Mouse (Mus musculus) kidney, adult 2 months (tissue): ENCODE results near the gene Pnpla3. TPM values are rescaled to one million over a fixed set of nuclear protein-coding genes. Genes with fewer than 3 reads are reported as not detected.
"Not testable (repeated sequence)": the region's sequence is repeated elsewhere in the genome, so short reads cannot be mapped to it uniquely, and the experiment has no call there.

Source experiments
- DNase-seq: peaks from one replicate; pipeline ENCODE4 v3.0.0; 2021
- H3K27ac ChIP-seq: fragments of 200-500 bp; 2 replicates; pipeline ENCODE4 v1.5.1; 2012; ENCODE audit warnings: low read depth, low read length, control low read depth, inconsistent platforms; ENCODE audit not compliant: insufficient read depth
- H3K27me3 ChIP-seq: fragments of 200-500 bp; replicated peaks from 2 replicates; pipeline ENCODE4 v1.6.1; 2012; ENCODE audit warnings: mild to moderate bottlenecking, moderate library complexity, low read length, inconsistent platforms; ENCODE audit not compliant: control insufficient read depth, insufficient read depth
- H3K36me3 ChIP-seq: fragments of 200-500 bp; 2 replicates; pipeline ENCODE4 v1.6.1; 2012; ENCODE audit warnings: mild to moderate bottlenecking, moderate library complexity, low read length, inconsistent platforms; ENCODE audit not compliant: control insufficient read depth, insufficient read depth
- H3K4me1 ChIP-seq: fragments of 200-500 bp; 2 replicates; pipeline ENCODE4 v1.6.1; 2011; ENCODE audit warnings: low read length; ENCODE audit not compliant: control insufficient read depth, insufficient read depth
- H3K4me3 ChIP-seq: fragments of 200-500 bp; 2 replicates; pipeline ENCODE4 v1.5.1; 2011; ENCODE audit warnings: mild to moderate bottlenecking, low read depth, low read length, control low read depth; ENCODE audit not compliant: insufficient read depth
- CTCF ChIP-seq: fragments of 200-500 bp; conservative IDR thresholded peaks from 2 replicates; pipeline ENCODE4 v1.5.1; 2011; ENCODE audit warnings: low read depth, mild to moderate bottlenecking, control low read depth, low read length, moderate library complexity, mixed read lengths; ENCODE audit not compliant: insufficient read depth, insufficient read length
- POLR2A ChIP-seq: fragments of 200-500 bp; IDR thresholded peaks from one replicate; pipeline ENCODE4 v1.6.1; 2011; ENCODE audit warnings: low read depth, low read length, control low read depth
- WGBS: fragments of 180-500 bp; shearing (Covaris S2); methylation state at CpG from one replicate; pipeline ENCODE4 v1.1.7; 2018; 5-methylcytosine and 5-hydroxymethylcytosine counted together
- polyA plus RNA-seq: library from polyadenylated mRNA; depleted of rRNA; stranded (reverse); fragments of >200 nt; gene quantifications from 2 replicates; pipeline ENCODE4 v1.2.3, GENCODE M21; 2012

Pnpla3 gene
- polyA plus RNA-seq, 1 experiment, result 28.4 TPM

- no peak for TF ChIP-seq CTCF
- TF ChIP-seq POLR2A, result no peak
- no peak for DNase-seq
- H3K4me3 ChIP-seq, result no peak overlapping the region
- no peaks in the 10 kb centered on the region for H3K27me3 ChIP-seq
- H3K4me1 ChIP-seq, result no peaks in the 10 kb centered on the region
- 77% methylated on average over 5 of the region's 5 CpGs for WGBS
- no peaks in the 10 kb centered on the region for H3K36me3 ChIP-seq
- no peak overlapping the region for H3K27ac ChIP-seq
These were observed 26.7 kb upstream of the Pnpla3 start for GRCm38 (mm10) chr15:84140929-84141328.

- Histone ChIP-seq H3K36me3 (no peaks in the 10 kb centered on the region), H3K4me3 (no peak overlapping the region), H3K27ac (no peak overlapping the region), H3K4me1 (no peaks in the 10 kb centered on the region), H3K27me3 (no peaks in the 10 kb centered on the region)
- 83% methylated on average over 2 of the region's 2 CpGs for WGBS
- no peak for DNase-seq
- no peak for TF ChIP-seq POLR2A
These were observed 11.5 kb upstream of the Pnpla3 start for GRCm38 (mm10) chr15:84156158-84156557.

DNA sequence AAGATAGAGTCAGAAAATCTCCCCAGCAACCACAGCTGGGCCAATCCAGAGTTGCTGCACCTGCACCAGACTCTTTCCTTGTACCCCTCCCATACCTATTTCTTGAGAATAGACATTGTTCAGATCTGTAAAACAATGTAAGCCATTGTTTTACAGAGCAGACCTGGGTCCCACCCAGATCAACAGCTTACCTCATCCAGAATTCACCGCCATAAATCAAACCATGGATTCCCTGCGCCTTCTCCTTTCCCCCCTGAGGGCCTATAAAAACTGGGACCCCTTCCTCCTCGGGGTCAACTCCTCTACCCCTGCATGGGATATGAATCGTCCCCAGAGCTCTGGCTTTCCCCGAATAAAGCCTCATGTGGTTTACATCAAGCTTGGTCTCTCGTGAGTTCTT is 10.1 kb upstream of the Pnpla3 start:
- DNase-seq, H3K27me3 ChIP-seq, H3K4me1 ChIP-seq, H3K36me3 ChIP-seq, H3K27ac ChIP-seq, H3K4me3 ChIP-seq: not testable (repeated sequence)
- 78% methylated on average over 6 of the region's 6 CpGs for WGBS

- Histone ChIP-seq H3K27ac (no peak overlapping the region), H3K4me3 (no peak overlapping the region), H3K27me3 (no peaks in the 10 kb centered on the region), H3K4me1 (no peaks in the 10 kb centered on the region), H3K36me3 (no peaks in the 10 kb centered on the region)
- DNase-seq, result no peak
- WGBS, result 87% methylated on average over 6 of the region's 6 CpGs
- TF ChIP-seq CTCF (no peak), POLR2A (no peak)
These were observed 5.8 kb upstream of the Pnpla3 start for GRCm38 (mm10) chr15:84161871-84162270.

- H3K27me3 ChIP-seq, result no peaks in the 10 kb centered on the region
- no peak overlapping the region for H3K27ac ChIP-seq
- H3K4me1 ChIP-seq, result peaks cover 5% of the 10 kb centered on the region; the same call in 1 of the 2 replicates
- no peak for TF ChIP-seq POLR2A
- H3K36me3 ChIP-seq, result no peaks in the 10 kb centered on the region
- DNase-seq, result peak; percentile 54
- 62% methylated on average over 6 of the region's 6 CpGs for WGBS
- H3K4me3 ChIP-seq, result no peak overlapping the region
These were observed 819 bp upstream of the Pnpla3 start for GRCm38 (mm10) chr15:84166818-84167217.

DNA sequence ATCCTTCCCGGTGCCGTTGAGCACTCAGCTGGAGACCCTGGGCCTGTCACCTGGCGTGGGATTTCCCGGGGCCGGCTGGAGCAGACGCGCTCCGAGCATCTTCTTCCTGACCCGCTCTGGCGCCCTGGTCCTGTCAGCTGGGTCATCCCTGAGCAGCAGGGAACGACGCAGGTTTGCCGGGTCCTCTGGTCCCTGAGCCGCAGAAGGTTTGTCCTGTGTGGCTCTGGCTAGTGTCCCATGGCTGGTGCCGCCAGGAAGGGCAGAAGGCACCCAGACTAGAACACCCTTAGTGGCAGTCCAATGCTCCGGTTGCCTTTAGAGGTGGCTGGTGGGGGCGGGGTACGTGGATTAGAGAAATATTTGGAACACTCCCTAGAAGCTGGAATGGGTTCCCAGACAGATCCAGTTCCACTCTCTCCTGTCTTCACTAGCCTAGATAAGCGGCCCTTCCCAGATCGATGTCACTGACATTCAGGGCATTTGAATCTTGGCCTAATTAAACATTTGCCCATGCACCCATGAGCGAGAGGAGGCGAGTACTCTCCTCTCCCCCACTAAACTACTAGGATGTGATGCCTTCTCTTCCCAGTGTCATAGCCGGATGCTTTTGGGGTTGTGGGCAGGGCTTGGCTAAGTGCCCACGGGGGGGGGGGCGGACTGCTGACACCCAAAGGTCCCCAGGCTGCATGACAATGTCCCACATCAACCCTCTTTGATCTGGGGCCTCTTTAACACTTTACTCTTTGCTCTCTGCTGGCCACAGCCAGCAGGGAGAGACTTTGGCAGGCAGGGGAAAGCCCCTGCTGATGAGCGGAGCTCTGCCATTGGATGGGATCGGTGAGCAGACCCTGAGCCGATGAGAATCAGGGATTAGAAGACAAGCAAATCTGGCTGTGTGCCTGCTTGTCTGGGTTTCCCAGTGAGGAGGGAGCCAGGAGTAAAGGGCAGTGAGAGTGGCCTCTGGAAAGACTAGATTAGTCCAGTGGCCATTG is 829 bp downstream of the Pnpla3 start:
- H3K27me3 ChIP-seq, result no peaks in the 10 kb centered on the region
- no peaks in the 10 kb centered on the region for H3K36me3 ChIP-seq
- peak; percentile 69 for DNase-seq
- TF ChIP-seq POLR2A (no peak), CTCF (no peak)
- peaks cover 5% of the 10 kb centered on the region; the same call in 1 of the 2 replicates for H3K4me1 ChIP-seq
- WGBS, result 5% methylated on average over 28 of the region's 28 CpGs
- no peak overlapping the region for H3K27ac ChIP-seq
- peak overlapping the region; percentile 51 for H3K4me3 ChIP-seq

GRCm38 (mm10) chr15:84169511-84169910 is 1.9 kb downstream of the Pnpla3 start:
- Histone ChIP-seq H3K27ac (no peak overlapping the region), H3K4me3 (no peak overlapping the region), H3K36me3 (no peaks in the 10 kb centered on the region), H3K4me1 (peaks cover 5% of the 10 kb centered on the region; the same call in 1 of the 2 replicates), H3K27me3 (no peaks in the 10 kb centered on the region)
- TF ChIP-seq CTCF, result no peak
- no peak for TF ChIP-seq POLR2A
- no peak for DNase-seq
- WGBS, result 77% methylated on average over 1 of the region's 1 CpGs

DNA sequence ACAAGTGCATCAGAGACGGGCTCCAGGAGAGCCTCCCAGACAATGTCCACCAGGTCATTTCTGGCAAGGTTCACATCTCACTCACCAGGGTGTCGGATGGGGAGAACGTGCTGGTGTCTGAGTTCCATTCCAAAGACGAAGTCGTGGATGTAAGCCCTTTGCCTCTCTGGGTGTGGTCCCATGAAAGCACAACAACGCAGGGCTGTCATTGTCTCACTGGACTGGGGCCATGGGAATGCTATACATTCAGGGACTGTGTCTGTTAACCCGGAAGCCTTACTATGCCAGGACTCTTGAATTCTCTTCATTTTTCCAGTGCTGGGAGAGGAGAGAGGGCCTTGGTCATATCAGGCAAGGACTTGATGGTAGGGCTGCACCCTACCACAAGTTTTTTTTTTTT is 3.5 kb downstream of the Pnpla3 start:
- no peaks in the 10 kb centered on the region for H3K27me3 ChIP-seq
- TF ChIP-seq CTCF, result no peak
- no peak for TF ChIP-seq POLR2A
- peaks cover 5% of the 10 kb centered on the region; the same call in 1 of the 2 replicates for H3K4me1 ChIP-seq
- DNase-seq, result no peak
- H3K36me3 ChIP-seq, result no peaks in the 10 kb centered on the region
- WGBS, result 86% methylated on average over 7 of the region's 7 CpGs
- H3K4me3 ChIP-seq, result no peak overlapping the region
- H3K27ac ChIP-seq, result no peak overlapping the region
